Mouse (Mus musculus) megakaryocyte progenitor cell, adult 5-6 weeks (primary cell): Measurements from ENCODE around the gene Odf2. TPM values are rescaled to one million over a fixed set of nuclear protein-coding genes. Genes with fewer than 3 reads are reported as not detected.

ENCODE experiments used
- ATAC-seq: replicated peaks from 2 replicates; pipeline ENCODE4 v1.8.0; 2016; ENCODE audit warnings: mild to moderate bottlenecking, moderate TSS enrichment, inconsistent platforms; ENCODE audit not compliant: poor library complexity
- total RNA-seq, 2 experiments: library from RNA; stranded (forward) in 1 of 2; stranded (reverse) in 1 of 2; fragments of 157-497, 149-512 nt in 1 of 2; fragments of 200-1000 nt in 1 of 2; gene quantifications; 2 replicates each; pipeline versions ENCODE4 v1.2.3 to v1.2.4; 2015 to 2017

Odf2 gene
- total RNA-seq, 2 experiments from 2014 or later: 47.6 to 81.5 TPM

DNA sequence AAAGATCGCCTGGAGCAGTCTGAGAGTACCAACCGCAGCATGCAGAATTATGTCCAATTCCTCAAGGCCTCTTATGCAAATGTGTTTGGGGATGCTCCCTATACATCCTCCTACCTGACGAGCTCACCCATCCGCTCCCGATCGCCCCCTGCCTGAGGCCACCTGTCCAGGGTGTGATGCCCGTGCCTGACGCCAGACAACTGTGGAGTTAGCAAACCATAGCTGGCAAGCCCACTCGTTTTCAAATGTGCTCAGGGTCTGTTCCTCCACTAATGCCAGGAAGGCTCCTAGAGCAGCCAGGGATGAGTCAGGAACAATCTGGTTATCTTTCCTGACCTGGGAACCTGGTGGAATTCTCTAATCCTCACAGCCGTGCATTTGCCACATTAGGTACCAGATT lies 41.5 kb downstream of the Odf2 start:
- no peak for ATAC-seq

DNA sequence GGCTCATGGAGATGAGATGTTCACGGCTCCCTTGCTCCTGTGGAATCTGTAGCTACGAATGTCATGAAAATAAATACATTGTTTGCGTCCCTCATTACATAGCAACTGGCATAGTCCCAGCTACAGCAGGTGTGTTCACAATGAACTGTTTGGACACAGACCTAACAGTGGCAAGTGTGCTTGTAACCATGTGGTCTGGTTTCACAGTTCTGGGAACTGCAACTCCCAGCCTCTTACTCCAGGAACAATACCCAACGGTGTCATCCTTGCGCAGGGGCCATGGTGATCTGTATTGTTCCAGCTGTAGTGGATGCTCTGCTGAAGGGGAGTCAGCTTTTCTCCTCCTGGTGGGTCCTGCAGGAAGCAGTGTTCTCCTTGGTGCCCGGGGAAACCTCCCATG lies 42.2 kb downstream of the Odf2 start:
- ATAC-seq: no peak

DNA sequence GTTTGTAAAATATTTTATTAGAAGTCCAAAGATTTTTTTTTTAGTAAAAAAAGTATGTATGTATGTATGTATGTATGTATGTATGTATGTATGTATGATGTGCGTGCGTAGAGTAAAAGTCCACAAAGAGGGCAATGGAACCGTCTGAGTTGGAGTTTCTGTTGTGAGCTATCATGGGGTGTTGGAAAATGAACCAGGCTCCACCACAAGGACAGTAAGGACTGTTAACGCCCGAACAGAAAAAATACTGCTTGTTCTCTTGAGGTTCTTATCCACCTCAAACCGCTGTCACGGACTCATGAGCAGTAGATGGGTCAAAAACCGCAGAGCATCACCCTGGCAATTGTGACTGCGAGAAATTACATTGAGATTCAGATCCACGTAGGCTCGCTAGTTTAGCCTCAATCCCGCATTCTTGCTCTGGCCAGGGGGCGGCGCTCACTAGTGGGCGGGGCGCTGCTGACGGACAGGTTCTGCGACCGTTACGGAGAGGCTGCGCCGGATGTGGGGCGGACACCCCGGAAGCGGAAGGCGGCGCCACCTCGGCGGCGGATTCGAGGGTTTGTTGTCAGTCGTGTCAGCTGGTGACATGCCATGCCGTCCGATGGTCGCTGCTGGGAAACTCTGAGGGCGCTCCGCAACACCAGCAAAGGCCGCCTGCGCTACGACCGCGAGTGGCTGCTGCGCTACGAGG lies 46.0 kb downstream of the Odf2 start, which contains the start of gene Gle1:
TSS of gene Gle1 (plus strand) at position 521 of the 694 bp plus-strand sequence.
- ATAC-seq: peak; percentile 99

DNA sequence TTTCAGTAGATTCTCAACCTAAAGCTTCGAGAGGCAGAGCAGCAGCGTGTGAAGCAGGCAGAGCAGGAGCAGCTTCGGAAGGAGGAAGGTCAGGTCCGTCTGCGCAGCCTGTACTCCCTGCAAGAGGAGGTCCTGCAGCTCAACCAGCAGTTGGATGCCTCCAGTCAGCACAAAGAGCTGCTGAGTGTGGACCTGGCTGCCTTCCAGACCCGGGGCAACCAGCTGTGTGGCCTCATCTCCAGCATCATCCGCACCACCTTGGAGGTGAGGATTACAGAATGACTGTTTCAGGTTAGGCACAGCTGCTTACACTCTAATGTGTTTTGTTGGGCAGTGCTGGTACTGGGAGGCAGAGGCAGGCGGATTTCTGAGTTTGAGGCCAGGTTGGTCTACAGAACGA lies 51.1 kb downstream of the Odf2 start:
- ATAC-seq: no peak

DNA sequence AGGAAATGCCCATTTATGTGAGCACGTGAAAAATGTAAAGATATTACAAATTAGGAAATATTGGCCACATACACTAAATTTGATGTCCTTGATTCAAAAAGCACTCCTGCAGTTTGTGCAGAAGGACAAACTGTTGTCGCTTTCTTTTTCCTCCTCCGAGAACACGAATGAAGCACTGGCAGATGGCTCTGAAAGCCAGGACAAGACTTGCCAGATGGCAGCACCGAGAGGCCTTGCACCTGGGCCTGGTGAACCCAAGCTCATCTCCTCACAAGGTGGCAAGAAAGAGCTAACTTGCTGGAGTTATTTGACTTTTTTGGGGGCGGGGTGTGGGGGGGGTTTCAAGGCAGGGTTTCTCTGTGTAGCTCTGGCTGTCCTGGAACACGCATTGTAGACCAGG lies 51.8 kb downstream of the Odf2 start:
- ATAC-seq: no peak

DNA sequence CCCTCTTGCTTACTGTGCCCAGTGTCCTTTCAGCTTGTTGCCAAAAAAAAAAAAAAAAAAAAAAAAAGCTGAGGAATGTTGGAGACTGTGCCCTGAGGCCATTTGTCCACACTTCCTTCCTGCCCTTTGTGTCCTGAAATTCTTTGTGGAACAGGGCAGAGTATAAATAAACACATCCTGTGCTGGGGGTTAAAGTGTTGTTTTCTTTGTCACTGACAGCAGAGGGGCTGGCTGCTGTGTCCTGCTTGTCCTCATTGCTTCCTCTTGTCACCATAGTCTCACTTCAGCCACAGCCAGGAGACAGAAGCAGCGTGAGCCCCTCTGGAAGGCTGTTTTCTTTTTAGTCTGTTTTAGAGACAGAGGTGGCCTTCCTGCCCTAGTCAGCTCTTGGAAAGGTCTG lies 55.7 kb downstream of the Odf2 start:
- no peak for ATAC-seq

DNA sequence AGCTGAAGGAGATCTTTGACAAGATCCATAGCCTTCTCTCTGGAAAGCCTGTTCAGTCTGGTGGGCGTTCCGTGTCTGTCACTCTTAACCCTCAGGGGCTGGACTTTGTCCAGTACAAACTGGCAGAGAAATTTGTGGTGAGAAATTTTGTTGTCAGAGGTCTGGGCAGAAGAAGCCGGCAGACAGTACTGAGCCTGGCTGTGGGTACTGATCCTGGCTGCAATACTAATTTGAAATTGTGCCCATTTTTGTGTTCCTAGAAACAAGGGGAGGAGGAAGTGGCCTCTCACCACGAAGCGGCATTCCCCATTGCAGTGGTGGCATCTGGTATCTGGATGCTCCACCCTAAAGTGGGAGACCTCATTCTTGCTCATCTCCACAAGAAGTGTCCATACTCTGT lies 59.9 kb downstream of the Odf2 start:
- no peak for ATAC-seq

DNA sequence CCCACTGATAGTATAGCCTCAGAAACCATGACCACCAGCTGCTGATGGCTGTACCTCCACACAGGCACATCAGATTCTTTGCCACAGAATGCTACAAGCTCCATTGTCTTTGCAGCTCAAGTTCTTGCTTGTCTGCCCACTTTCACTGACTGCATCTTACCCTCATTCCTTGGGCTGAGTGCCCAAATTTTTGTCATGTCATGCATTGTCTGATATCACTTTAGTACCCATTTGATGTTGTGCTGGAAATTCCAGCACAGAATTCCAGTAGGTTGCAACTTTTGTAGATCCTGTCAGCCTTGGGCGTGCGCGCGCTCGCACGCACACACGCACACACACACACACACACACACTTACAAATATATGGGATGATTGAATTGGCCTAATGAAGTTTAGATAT lies 72.2 kb downstream of the Odf2 start:
- no peak for ATAC-seq

DNA sequence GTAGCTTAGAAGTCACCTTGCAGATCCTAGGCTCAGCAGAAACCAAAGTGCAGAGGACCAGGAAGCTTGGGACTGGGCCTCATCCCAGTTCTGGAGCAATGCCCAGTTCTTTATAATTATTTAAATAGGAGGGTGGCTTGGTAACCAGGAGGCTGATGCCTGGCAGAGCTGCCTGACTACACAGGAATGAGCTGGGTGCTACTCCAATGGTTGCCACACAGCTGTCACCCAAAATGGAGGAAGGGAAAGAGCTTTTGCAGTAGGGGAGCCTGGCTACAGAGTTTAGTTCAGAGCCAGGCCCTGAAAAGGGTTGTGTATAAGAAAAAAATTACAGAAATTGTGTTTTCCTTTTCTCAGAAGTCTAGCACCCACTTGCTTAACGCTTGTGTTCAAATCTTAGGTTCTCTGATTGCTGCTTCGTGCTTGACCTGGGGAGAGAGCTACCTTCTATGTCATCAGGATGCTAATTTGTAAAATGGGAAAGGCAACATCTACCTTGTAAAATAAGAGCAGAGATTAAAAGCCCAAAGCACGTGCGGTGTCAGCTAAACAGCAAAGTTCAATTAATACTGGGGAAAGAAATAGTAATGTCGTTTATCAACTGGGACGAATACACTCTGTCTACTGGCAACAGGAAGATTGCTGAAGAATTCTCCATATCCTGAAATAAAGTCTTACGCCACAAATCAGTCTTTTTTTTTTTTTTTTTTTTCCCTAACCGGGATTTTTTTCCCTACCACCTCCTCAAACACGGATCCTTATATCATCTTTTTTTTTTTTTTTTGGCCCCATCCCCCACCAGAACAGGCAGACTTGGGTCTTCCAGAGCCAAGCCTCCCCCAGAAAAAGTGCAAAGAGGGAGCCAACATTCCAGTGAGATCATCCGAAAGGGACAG lies 75.6 kb downstream of the Odf2 start:
- ATAC-seq: no peak

DNA sequence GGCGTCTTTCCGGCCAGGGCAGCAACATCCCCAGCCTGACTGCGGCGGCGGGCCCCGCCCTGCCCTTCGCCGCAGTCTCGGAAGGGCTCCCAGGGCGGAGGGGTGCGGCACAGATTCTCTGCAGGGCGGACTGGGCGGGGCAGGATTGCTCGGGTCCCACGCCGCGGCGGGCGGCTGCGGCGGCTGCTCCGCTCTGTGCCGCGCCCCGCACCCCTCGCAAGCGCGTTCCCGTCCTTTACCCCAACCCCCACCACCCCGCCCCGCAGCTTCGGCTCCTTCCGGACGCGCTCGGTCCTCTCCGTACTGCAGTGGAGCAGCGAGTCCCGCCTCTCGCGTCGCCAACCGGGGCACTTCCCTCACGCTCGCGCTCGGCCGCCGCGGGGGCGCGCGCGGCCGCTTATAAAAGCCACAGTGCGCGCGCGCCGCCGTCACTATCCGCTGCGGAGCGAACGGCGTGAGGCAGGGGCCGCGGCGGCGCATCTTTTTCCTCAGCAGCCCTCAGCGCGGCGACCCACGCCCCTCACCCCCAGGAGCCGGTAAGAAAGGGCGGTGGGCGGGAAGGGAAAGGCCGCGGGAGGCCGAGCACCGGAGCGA lies 76.3 kb downstream of the Odf2 start, which contains the start of gene Sptan1:
TSS of gene Sptan1 (plus strand) at position 311 of the 594 bp plus-strand sequence.
- ATAC-seq: peak; percentile 91

DNA sequence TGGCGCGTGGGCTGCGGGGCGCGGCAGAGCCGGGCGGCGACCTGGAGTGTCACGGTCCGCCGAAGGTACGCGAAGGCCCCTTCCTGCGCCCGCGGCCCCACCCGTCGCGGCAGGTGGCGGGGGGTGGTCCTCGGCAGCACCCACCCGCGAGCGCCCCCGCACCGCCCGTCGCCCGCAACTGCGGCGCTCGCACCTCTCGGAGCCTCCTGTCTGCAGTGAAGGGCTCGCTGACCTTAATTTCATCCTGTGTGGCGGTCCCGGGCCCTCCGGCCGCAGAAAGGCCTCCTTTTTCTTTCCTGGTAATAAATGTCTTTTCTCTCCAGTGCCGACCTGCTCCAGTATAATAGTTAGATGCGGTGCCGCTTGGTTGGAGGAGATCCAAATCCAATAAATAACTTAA lies 76.9 kb downstream of the Odf2 start:
- no peak for ATAC-seq

DNA sequence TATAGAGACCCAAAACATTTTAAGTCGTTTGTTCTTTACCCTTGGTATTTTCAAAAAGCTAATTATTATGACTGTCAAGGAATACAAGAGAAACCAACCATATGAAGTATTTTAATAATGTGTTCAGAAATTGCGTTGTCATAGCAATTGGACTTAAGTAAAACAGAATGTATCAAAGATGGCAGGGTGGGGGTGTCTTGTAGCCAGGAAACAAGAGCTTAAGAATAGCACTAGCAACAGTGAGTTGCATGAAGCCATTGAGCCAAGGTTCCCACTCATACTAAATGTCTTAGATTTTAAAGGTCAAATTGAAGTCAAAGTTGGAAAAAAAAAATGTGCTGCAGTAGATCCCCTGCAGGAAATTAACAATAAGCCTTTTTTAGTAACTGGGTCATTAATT lies 77.8 kb downstream of the Odf2 start:
- no peak for ATAC-seq

DNA sequence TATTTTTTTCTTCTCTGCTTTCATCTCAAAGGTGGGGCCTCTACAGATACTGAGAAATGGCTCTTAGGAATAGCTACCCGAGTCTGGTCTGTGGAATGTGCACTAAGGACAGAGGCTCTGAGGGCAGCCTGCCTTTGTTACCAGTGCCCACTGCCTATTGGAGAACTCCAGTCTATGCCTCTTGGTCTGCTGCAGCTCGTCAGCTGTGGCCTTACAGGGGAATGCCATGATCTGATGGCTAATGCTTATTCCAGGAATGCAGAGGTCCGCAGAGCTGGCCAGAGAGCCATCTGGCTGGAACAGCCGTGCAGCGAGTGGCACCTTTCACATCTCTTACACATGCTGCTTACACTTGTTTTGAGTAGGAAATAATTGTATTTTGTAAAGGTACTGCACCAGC lies 78.7 kb downstream of the Odf2 start:
- no peak for ATAC-seq

DNA sequence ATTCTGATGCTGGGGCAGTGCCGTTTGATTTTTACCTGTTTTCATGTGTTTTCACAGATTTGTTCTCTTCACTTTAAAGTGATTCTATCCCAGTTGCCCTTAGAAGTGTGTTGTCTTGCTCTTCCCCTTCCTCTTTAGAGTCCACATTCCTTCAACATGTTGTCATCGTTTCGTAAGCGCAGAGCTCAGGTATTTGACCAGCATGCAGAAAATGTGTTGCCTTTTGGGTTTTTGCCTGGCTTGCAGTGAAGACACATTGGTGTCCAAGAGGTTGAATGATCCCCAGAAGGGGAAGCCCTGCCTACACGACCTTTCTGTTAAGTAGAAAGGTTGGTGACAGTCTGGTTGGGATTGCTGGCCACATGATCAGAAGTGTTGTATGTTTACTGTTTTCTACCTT lies 79.6 kb downstream of the Odf2 start:
- no peak for ATAC-seq

DNA sequence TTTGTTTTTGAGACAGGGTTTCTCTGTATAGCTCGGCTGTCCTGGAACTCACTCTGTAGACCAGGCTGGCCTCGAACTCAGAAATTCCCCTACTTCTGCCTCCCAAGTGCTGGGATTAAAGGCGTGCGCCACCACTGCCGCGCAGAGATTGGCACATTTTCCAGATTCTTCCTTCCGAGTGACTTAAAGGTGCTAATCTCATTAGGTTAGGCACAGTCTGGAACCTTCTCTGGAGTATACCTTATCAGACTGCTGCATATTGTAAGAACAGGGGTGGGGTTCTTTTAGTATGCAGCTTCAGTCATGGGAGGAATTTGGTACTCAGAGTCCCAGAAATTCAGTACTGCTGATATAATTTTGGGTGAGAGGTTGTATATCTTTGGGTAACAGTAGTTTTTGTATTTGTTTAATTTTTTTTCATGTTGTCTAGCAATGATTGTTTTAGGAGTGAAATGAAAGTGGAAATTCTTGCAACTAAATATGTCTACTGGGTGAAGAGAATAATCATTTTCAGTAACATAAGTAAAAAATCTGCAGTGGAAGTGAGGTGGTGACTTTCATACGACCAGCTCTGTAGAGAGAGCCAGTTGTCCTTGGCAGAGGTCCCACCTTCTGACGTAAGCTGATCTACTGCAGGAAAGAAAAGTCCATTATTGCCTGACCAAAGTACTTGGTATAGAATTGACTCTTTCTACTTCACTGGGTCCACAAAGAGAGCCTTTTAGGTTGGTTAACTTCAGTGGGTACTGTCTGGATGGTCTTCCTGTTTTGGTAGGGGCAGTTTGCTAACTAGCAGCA lies 83.0 kb downstream of the Odf2 start:
- peak; percentile 94 for ATAC-seq

DNA sequence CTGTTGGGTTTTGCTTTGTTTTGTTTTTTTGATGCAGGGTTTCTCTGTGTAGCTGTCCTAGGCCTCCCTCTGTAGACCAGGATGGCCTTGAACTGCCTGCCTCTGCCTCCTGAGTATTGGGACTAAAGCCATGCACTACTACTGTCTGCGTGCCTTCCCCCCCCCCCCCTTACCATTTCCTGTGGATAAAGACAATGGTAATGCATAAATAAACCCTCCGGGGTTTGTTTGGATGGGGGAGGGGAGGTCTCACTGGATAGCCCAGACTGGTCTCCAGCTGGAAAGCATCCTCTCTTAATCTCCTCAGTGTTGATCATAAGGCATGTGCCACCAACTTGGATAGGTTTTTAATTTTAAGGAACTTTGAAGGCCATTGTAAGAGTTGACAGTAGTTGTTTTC lies 84.5 kb downstream of the Odf2 start:
- no peak for ATAC-seq

DNA sequence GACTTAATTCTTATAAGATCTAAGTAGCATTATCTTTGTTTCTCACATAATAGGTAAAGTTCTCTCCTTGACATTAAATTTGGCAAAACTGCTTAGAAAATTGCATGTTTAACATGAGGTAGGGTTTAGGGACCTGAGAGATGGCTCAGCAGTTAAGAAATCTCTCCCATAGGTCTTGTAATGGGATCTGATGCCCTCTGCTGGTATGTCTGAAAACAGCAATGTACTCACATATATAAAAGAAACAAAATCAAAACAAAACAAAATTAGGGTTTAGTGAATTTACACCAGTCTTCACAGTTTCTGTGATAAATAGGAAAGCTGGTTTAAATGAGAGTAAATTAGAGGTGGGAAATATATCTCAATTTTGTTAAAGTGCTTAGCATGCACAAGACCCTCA lies 88.3 kb downstream of the Odf2 start:
- ATAC-seq: peak; percentile 63; the same call in 1 of the 2 replicates

DNA sequence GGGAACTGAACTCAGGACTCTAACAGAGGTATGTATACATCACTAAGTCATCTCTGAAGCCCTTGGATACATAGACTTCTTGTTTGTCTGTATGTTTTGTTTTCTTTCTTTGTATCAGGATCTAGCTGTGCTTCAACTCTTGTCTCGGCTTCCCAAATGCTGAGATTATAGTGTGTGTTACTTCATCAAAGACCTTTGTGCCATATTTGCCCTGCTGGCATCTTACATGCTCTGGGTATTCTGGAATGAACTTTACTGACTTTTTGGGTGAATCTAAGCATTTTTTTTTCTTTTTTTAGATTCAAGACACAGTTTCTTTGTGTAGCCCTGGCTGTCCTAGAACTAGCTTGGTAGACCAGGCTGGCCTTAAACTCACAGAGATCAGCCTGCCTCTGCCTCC lies 91.6 kb downstream of the Odf2 start:
- no peak for ATAC-seq
